Mouse (Mus musculus) gastrocnemius, adult 18-20 months (tissue): ENCODE measurements around the gene Pdgfa. TPM values are rescaled to one million over a fixed set of nuclear protein-coding genes. Genes with fewer than 3 reads are reported as not detected.

Experiments
- DNase-seq: peaks from one replicate; pipeline ENCODE4 v3.0.0; 2021; ENCODE audit warnings: low spot score
- total RNA-seq, 2 experiments: library from RNA; stranded (reverse); gene quantifications; 2 replicates each; pipeline ENCODE4 v1.2.3; 2021

The Pdgfa gene
- total RNA-seq, 2 experiments from 2014 or later, result 18.8 to 22.9 TPM

GRCm38 (mm10) chr5:138994786-138995720 is 2.1 kb downstream of the Pdgfa start:
- peak; percentile 69 for DNase-seq

GRCm38 (mm10) chr5:138994108-138994785 is 2.9 kb downstream of the Pdgfa start:
- DNase-seq, result peak; percentile 31

- no peak for DNase-seq
These were observed 3.6 kb downstream of the Pdgfa start for GRCm38 (mm10) chr5:138993371-138994107.

- DNase-seq, result peak; percentile 48
These were observed 4.4 kb downstream of the Pdgfa start for GRCm38 (mm10) chr5:138992611-138993370.

GRCm38 (mm10) chr5:138991734-138992133 is 5.4 kb downstream of the Pdgfa start:
- DNase-seq, result no peak

- peak; percentile 65 for DNase-seq
These were observed 6.3 kb downstream of the Pdgfa start for GRCm38 (mm10) chr5:138990659-138991380.

GRCm38 (mm10) chr5:138989567-138989966 is 7.6 kb downstream of the Pdgfa start:
- no peak for DNase-seq

GRCm38 (mm10) chr5:138988764-138989163 is 8.4 kb downstream of the Pdgfa start:
- peak; percentile 86 for DNase-seq

GRCm38 (mm10) chr5:138987994-138988393 is 9.2 kb downstream of the Pdgfa start:
- no peak for DNase-seq

GRCm38 (mm10) chr5:138981921-138982320 is 15.2 kb downstream of the Pdgfa start:
- DNase-seq, result no peak

- DNase-seq, result no peak
These were observed 16.6 kb downstream of the Pdgfa start for GRCm38 (mm10) chr5:138980608-138981007.

- DNase-seq, result no peak
These were observed 17.3 kb downstream of the Pdgfa start for GRCm38 (mm10) chr5:138979840-138980239.

GRCm38 (mm10) chr5:138977759-138978158 is 19.4 kb downstream of the Pdgfa start:
- peak; percentile 49 for DNase-seq

GRCm38 (mm10) chr5:138974911-138975485 is 22.2 kb downstream of the Pdgfa start:
- DNase-seq, result no peak

- no peak for DNase-seq
These were observed 23.7 kb downstream of the Pdgfa start for GRCm38 (mm10) chr5:138973480-138973879.

- DNase-seq, result no peak
These were observed 25.8 kb downstream of the Pdgfa start for GRCm38 (mm10) chr5:138971405-138971804.

GRCm38 (mm10) chr5:138970056-138970490 is 27.1 kb downstream of the Pdgfa start:
- DNase-seq, result peak; percentile 49

GRCm38 (mm10) chr5:138966033-138966724 is 31.0 kb downstream of the Pdgfa start:
- DNase-seq, result no peak

- DNase-seq, result no peak
These were observed 31.6 kb downstream of the Pdgfa start for GRCm38 (mm10) chr5:138965590-138965989.
